Mouse (Mus musculus) CD4-positive, CD25-positive, alpha-beta regulatory T cell, adult 4 months (primary cell): ENCODE measurements at regions not wholly inside any gene's neighbourhood (a gene's known extent, or its start where the extent isn't known, plus 50 kb on each side); places are given as distances from the start of the nearest gene placed in this dataset.

Experiments used
- ATAC-seq: one replicate; pipeline ENCODE4 v1.8.0; 2017

GRCm38 (mm10) chr1:97555565-97555955 is 106.3 kb downstream of the D1Ertd622e start:
- no peak for ATAC-seq

GRCm38 (mm10) chr1:97554936-97555564 is 106.8 kb downstream of the D1Ertd622e start:
- ATAC-seq = no peak

- ATAC-seq = no peak
These were observed 108.1 kb downstream of the D1Ertd622e start for GRCm38 (mm10) chr1:97553485-97554474.

- no peak for ATAC-seq
These were observed 109.0 kb downstream of the D1Ertd622e start for GRCm38 (mm10) chr1:97552886-97553285.

- no peak for ATAC-seq
These were observed 120.7 kb downstream of the D1Ertd622e start for GRCm38 (mm10) chr1:97541162-97541493.

GRCm38 (mm10) chr1:97540291-97541161 is 121.3 kb downstream of the D1Ertd622e start:
- no peak for ATAC-seq

- ATAC-seq = peak; percentile 51
These were observed 165.0 kb downstream of the D1Ertd622e start for GRCm38 (mm10) chr1:97496915-97497314.

GRCm38 (mm10) chr1:97479921-97480320 is 182.0 kb downstream of the D1Ertd622e start:
- ATAC-seq = no peak
